Mouse (Mus musculus): ENCODE measurements around the gene Nr1h4. TPM values are rescaled to one million over a fixed set of nuclear protein-coding genes. Genes with fewer than 3 reads are reported as not detected.

The Nr1h4 gene
- total RNA-seq, 2 experiments from 2014 or later = 0.19 TPM; not detected in 1

DNA sequence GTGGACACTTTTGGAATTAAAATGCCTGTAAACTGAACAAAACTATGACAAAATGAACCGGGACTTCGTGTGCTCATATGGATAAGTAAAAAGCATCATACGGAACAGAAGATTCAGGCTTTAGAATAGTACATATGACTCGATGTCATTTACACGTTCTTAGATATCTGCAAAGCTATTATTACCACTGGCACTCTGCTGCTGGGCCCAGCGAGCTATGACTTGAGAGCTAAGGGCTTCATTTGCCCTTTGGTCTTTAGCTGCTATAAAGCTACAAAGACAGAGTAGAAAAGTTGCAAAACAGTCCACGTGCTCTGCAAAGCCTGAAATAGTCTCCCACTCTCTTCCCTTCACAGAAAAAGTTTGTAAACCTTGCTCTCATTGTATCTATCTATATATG lies 10.9 kb downstream of the Nr1h4 start:
- DNase-seq (ENCODE audit: low spot score) = no peak

DNA sequence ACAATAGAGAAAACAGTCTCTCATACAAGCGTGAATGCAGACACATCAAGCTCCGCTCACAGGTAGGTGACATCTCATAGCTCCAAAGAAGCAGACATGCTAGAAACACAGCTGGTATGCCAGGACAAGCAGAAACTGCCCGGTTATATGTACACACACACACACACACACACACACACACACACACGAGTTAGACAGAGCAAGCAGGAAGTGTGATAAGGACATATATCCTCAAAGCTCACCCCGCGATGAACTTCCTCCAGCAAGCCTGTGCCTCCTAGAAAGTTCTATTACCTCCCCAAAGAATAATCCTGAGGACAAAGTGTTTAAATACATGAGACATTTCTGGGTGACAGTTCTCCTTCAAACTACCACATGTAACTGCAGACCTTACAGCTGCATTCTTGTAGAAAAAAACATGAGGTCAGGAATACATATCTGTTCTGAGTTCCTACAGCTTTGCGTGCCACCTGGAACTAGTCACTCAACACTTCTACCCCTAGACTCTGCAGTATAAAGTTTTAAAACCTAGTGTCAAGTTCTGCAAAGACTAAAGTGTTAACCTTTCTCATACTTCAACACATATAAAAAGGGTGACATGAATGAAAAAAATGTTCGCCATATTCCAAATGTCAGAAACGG lies 11.5 kb downstream of the Nr1h4 start:
- no peak for DNase-seq (ENCODE audit: low spot score)

DNA sequence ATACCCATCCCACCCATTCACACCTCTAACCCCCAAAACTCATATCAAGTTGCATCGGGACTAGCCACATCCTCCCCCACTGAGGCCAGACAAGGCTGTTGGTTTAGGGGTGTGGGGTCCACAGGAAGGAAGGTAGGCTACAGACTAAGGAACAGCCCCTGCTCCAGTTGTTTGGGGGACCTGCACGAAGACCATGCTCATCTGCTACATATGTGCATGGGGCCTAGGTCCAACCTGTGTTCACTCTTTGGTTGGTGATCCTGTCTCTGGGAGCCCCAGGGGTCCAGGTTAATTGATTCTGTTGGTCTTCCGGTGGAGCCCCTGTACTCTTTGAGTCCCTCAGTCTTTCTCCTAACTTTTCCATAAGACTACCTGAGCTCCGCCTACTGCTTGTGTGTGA lies 13.0 kb downstream of the Nr1h4 start:
- DNase-seq (ENCODE audit: low spot score) = no peak

DNA sequence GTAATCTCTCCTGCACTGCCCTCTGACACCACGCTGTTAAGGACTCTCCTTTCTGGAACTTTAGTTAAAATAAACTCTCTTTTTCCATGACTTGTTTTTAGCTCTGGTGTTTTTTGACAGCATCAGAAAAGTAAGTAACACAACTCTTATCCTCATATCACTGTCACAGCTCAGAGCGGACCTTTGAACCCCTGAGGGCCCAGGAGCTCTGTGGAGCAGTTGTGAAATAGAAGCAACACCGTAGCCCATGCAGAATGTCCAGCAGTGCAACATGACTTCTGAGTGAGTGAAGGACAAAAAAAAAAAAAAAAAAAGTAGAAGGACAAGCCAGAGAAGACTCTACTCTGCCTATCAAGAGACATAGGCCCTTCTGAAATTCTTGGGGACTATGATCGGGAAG lies 14.2 kb downstream of the Nr1h4 start:
- DNase-seq (ENCODE audit: low spot score) = no peak

DNA sequence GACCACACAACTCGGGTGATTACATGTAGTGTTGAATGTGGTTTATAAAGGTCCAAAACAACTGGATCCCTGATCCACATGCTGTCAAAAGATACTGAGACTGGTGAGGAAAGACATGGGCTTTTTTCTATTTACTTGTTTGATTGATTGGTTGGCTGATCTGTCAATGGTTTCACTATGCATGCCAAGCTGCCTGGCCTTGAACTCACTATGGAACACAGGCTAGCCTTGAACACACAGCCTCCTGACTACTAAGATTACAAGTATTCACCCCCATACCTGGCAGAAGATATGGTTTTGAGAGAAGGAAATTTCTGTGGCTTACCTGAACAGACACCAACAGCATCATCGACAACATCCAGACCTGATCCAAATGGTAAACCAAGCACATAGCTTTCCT lies 15.0 kb downstream of the Nr1h4 start:
- no peak for DNase-seq (ENCODE audit: low spot score)

DNA sequence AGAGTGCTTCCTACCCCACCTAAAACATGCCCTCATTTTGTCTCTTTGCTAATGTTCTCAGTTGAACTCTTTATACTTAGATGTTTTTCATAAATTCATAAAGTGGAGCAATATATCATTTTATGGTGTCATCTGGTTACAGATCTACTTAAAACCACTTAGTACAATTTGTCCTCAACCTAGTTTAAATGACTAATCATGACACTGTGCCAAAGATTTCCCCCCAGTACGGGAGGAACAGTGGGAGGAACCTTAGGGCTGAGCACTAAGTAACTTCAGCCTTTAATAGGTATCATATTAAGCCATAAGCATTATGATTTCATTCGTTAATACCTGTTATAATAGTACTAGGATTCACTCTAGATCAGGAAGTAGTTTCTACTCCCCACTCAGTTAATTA lies 17.6 kb downstream of the Nr1h4 start:
- no peak for DNase-seq (ENCODE audit: low spot score)

- no peak for DNase-seq (ENCODE audit: low spot score)
These were observed 20.8 kb downstream of the Nr1h4 start for GRCm38 (mm10) chr10:89512562-89512961.

DNA sequence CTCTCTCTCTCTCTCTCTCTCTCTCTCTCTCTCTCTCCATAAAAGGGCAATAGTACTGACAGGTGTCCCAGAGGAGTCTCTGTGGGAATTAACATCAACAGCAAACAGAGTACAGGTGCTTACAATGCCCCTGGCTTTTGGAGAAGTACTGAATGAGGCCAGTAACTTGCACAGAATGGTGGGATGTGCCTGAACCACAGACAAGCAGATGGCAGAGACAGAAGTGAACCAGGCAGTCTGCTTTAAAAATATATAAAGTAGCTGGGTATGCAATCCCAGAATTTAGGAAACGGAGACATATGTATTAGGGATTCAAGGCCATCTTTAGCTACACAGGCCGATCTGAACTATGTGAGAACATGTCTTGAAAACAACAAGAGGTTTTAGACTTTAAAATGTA lies 22.8 kb downstream of the Nr1h4 start:
- DNase-seq (ENCODE audit: low spot score) = no peak

DNA sequence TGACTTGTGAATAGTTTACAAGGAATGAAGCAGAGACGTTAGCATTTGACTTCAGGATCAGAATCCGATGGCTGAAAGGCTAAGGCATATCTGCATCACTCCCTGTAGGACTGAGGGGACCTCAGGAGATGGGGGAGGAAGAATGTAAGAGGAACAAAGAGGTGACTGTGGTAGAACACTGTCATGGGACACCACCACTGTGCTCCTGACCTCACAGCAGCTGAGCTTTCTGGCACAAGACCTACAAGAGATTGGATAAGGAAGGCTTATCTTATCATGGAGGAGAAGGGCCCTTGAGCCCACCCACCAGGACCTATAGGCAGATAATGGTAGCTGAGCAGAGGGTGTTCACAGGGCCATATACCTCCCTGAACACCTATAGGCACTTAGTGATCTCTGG lies 24.8 kb downstream of the Nr1h4 start:
- DNase-seq (ENCODE audit: low spot score) = no peak

GRCm38 (mm10) chr10:89506479-89506878 lies 26.9 kb downstream of the Nr1h4 start:
- DNase-seq (ENCODE audit: low spot score) = no peak

DNA sequence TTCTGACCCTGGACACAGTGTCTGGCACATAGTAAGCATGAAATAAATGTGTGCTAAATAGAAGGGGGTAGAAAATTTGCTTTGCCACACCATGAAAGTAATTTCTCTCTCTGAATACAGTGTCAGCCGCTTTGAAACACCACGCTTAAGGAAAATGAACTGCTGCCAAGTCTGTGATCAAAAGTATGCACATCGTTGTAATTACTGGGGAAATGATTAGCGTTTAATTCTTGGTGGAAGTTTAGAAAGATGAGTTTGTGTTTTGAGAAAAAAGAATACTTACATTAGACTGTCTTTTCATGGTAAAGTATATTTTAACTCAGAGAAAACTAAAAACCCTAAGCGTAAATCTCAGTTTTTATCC lies 27.8 kb downstream of the Nr1h4 start:
- no peak for DNase-seq (ENCODE audit: low spot score)

DNA sequence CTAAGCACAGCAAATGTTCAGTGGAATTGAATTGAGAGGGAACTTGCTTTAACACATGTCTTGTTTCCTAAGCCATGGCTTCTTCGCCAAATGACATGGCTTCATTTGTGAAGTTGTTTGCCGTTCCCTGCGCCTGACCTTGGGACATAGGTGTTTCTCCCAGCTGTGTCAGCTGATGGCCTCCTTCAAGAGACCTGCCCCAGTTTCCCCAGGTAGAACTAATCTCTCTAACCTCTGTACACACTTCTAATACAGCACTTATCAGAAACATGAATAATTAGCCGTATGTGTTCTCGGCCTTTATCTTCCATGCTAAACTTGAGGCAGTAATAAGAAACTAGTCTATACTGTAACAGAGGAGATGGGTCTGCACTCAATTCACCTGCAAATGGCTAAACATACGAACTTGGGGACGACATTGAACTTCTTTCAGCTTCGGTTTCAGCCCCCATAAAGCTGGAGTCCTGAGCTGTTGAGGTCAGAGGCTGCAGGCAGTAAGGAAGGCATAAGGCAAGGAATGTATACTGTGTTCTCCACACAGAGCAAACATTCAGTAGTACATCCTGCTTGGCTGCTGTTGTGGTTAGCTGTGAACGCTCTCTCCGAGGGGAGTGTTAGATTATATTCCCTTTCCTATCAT lies 28.3 kb downstream of the Nr1h4 start:
- DNase-seq (ENCODE audit: low spot score) = no peak

- DNase-seq (ENCODE audit: low spot score) = no peak
These were observed 30.3 kb downstream of the Nr1h4 start for GRCm38 (mm10) chr10:89502986-89503560.

DNA sequence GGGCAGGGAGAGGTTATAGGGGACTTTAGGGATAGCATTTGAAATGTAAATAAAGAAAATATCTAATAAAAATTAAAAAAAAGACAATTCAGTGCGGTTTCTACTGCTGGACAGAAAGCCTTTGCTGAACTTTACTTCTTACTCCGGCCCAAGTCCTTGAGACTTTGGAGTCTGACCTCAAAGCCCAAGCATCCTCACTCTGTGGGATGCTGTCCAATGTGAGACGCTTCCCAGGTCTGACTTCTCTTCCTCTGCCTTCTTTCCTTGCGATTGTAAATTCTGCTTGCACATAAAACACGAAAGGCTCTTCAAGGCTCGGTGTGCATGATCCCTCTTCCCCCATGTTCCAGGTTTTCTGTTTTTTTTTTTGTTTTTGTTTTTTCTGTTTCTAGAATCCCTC lies 31.5 kb downstream of the Nr1h4 start:
- no peak for DNase-seq (ENCODE audit: low spot score)

DNA sequence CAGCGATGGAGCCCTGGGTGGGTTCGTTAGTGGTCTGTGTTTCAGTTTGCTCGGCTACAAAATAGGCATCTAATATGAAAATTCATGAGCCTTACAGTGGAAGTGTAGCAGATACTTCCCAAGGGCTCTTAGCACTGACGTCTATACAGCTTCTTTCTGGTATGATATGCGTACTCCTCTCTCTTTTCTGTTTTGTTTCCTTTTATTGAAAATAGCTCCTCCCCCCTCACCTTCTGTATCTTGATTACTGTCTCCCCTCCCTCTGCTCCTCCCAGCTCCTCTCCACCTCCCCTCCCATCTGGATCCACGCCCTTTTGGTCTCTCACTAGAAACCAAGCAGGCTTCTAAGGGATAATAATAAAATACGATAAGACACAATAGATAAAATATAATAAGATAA lies 37.8 kb downstream of the Nr1h4 start:
- DNase-seq (ENCODE audit: low spot score) = no peak

DNA sequence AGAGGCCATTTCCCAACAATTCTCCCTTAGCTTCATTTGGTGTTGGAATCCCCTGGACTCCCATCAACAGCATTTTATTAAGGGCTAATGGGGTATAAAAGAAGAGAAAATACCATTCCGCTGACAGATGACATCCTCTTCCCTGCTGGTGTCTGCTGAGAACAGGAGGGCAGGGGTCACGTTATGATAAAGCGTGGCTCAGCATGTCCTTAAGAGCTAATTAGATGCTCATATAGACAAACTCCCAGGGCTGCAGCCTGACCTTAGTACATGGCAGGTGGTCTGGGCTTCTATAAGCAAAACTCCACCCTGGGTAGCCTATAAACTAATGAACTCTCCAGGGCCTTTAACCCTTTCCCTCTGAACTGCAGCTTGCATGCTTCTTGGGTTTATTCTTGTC lies 42.1 kb downstream of the Nr1h4 start:
- DNase-seq (ENCODE audit: low spot score) = no peak

GRCm38 (mm10) chr10:89490250-89490649 lies 43.1 kb downstream of the Nr1h4 start:
- DNase-seq (ENCODE audit: low spot score) = no peak

DNA sequence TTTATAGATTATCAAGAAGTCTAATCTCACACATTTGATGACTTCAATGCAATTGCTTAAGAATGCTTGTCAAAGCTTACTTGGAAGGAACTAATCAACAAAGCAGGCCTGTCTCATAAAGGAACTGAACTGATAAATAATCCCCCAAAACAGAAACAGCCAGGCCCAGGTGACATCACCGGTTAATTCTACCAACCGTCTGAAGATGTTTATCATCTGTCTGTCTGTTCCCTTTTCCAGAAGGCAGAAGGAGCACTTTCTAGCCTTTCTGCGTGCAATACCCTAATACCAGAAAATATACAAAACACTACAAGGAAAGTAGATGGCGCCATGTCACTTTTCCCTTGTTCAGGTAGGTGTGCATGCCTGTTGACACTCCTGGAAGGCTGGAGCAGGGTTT lies 43.9 kb downstream of the Nr1h4 start:
- no peak for DNase-seq (ENCODE audit: low spot score)

DNA sequence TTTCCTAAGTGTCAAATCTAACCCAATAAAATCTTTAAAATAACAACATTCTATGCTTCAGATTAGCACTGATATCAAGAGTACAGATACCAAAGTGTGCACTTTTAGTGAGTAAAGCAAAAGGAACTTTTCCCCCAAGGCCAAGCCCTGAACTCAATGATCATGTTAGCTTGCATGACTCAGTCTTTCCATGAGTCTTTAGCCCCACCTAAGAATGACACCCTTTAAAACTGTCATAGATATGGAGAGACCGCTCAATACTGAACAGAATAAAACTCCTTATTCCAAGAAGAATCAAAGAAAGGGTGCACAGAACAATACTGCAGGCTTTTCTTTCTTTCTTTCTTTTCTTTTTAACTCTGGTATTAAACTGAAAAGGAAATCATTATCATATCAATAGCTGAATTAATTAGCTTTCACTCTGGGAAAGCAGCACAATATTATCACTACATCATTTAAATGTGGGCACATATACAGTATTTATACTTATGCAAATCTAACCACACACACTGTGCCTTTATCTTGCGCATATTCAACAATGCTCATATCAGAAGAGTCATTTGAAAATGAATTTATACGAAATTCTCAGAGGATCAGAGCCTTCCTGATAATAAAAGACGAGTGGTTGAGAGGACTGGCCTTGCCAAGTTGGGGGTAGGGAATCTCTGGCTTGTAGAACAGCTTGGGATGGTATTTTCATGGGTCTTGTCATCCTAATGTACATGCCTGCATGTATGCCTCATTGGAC lies 46.2 kb downstream of the Nr1h4 start:
- DNase-seq (ENCODE audit: low spot score) = no peak

- no peak for DNase-seq (ENCODE audit: low spot score)
These were observed 48.5 kb downstream of the Nr1h4 start for GRCm38 (mm10) chr10:89484907-89485306.

GRCm38 (mm10) chr10:89483812-89484602 lies 49.4 kb downstream of the Nr1h4 start:
- DNase-seq (ENCODE audit: low spot score) = no peak

DNA sequence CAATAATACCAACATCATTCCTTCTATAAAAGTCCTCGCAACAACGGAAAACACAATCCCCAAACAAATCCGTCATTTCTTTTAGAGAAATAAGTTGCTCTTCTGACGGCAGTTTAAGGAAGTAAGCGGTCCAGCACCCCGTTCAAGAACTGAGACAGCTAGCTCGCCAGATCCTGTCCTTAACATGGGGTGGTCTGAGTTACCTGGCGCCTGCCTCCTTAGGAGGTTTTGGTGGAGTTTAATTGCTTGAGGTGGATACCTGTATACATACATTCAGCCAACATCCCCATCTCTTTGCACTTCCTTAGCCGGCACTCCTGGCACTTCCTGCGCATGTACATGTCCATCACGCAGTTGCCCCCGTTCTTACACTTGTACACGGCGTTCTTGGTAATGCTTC lies 50.3 kb downstream of the Nr1h4 start:
- no peak for DNase-seq (ENCODE audit: low spot score)
